Mouse (Mus musculus): ENCODE measurements around the gene Card14. TPM values are rescaled to one million over a fixed set of nuclear protein-coding genes. Genes with fewer than 3 reads are reported as not detected.
"Not testable (repeated sequence)": the region's sequence is repeated elsewhere in the genome, so short reads cannot be mapped to it uniquely, and the experiment has no call there.

The Card14 gene
- polyA plus RNA-seq, 1 experiment from 2014 or later = 0.14 TPM

GRCm38 (mm10) chr11:119382338-119382850, 74.8 kb downstream of the Card14 start:
- H3K9ac ChIP-seq (ENCODE audit: low read depth, low read length) = no peak overlapping the region
- no peaks in the 10 kb centered on the region for H3K9me3 ChIP-seq (replicated peaks; ENCODE audit: control insufficient read depth, low read length)
- peaks cover 15% of the 10 kb centered on the region for H3K4me1 ChIP-seq (ENCODE audit: control insufficient read depth, insufficient read depth, low read length)
- H3K4me3 ChIP-seq (ENCODE audit: low read depth, low read length) = no peak overlapping the region
- H3K27ac ChIP-seq (ENCODE audit: low read depth, low read length) = peak overlapping the region; percentile 66
- ATAC-seq (replicated peaks; ENCODE audit: insufficient number of reproducible peaks, low FRiP score, low TSS enrichment) = no peak
- WGBS (ENCODE audit: insufficient replicate concordance) = 66% methylated on average over 6 of the region's 6 CpGs
- no peaks in the 10 kb centered on the region for H3K27me3 ChIP-seq (ENCODE audit: control insufficient read depth, insufficient read depth, low read length)
- no peak overlapping the region for H3K4me2 ChIP-seq
- H3K36me3 ChIP-seq (ENCODE audit: control insufficient read depth, insufficient read depth, low read length) = peaks cover 7% of the 10 kb centered on the region

- H3K9ac ChIP-seq (ENCODE audit: low read depth, low read length) = no peak overlapping the region
- WGBS (ENCODE audit: insufficient replicate concordance) = 54% methylated on average over 4 of the region's 4 CpGs
Measured at GRCm38 (mm10) chr11:119384904-119385303, 77.3 kb downstream of the Card14 start.

GRCm38 (mm10) chr11:119386306-119386705, 78.7 kb downstream of the Card14 start:
- Histone ChIP-seq H3K27ac (ENCODE audit: low read depth, low read length) (no peak overlapping the region), H3K4me1 (ENCODE audit: control insufficient read depth, insufficient read depth, low read length) (peaks cover 34% of the 10 kb centered on the region), H3K9ac (ENCODE audit: low read depth, low read length) (no peak overlapping the region), H3K4me2 (no peak overlapping the region), H3K36me3 (ENCODE audit: control insufficient read depth, insufficient read depth, low read length) (no peaks in the 10 kb centered on the region), H3K4me3 (ENCODE audit: low read depth, low read length) (no peak overlapping the region), H3K27me3 (ENCODE audit: control insufficient read depth, insufficient read depth, low read length) (no peaks in the 10 kb centered on the region), H3K9me3 (replicated peaks; ENCODE audit: control insufficient read depth, low read length) (no peaks in the 10 kb centered on the region)
- no peak for ATAC-seq (replicated peaks; ENCODE audit: insufficient number of reproducible peaks, low FRiP score, low TSS enrichment)
- WGBS (ENCODE audit: insufficient replicate concordance) = 94% methylated on average over 5 of the region's 5 CpGs

More at GRCm38 (mm10) chr11:119384904-119385303, 77.3 kb downstream of the Card14 start:
- peaks cover 29% of the 10 kb centered on the region for H3K4me1 ChIP-seq (ENCODE audit: control insufficient read depth, insufficient read depth, low read length)
- no peaks in the 10 kb centered on the region; the same call in 1 of the 2 replicates for H3K36me3 ChIP-seq (ENCODE audit: control insufficient read depth, insufficient read depth, low read length)
- H3K27me3 ChIP-seq (ENCODE audit: control insufficient read depth, insufficient read depth, low read length) = no peaks in the 10 kb centered on the region
- H3K4me2 ChIP-seq = no peak overlapping the region
- no peak overlapping the region for H3K4me3 ChIP-seq (ENCODE audit: low read depth, low read length)
- H3K27ac ChIP-seq (ENCODE audit: low read depth, low read length) = 0 out of 2 replicates have a peak overlapping the region, but pooled peaks have one; percentile 41
- ATAC-seq (replicated peaks; ENCODE audit: insufficient number of reproducible peaks, low FRiP score, low TSS enrichment) = no peak
- no peaks in the 10 kb centered on the region for H3K9me3 ChIP-seq (replicated peaks; ENCODE audit: control insufficient read depth, low read length)

DNA sequence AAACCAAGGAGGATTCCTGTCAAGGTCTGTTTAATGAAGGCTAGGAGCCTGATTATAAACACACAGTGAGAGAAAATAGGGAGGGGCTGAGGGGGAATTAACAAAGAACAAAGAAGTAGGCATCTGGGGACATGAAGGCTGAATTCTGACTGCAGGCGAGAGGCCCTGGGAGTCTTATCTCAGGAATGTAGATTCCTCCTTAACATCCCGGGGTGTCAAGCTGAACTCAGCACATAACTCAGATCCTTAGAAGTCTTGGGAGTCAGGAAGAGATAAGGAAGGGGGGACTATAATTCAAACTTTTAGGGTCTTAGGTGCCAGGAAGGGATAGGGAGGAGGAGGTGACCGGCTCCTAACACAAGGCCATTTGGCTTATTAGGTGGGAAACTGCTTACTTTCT, 79.7 kb downstream of the Card14 start:
- H3K9me3 ChIP-seq (replicated peaks; ENCODE audit: control insufficient read depth, low read length); H3K9ac ChIP-seq (ENCODE audit: low read depth, low read length); H3K36me3 ChIP-seq (ENCODE audit: control insufficient read depth, insufficient read depth, low read length); H3K27me3 ChIP-seq (ENCODE audit: control insufficient read depth, insufficient read depth, low read length); ATAC-seq (replicated peaks; ENCODE audit: insufficient number of reproducible peaks, low FRiP score, low TSS enrichment); H3K4me3 ChIP-seq (ENCODE audit: low read depth, low read length): not testable (repeated sequence)
- Histone ChIP-seq H3K27ac (ENCODE audit: low read depth, low read length) (peak overlapping the region; percentile 68; the same call in 1 of the 2 replicates), H3K4me1 (ENCODE audit: control insufficient read depth, insufficient read depth, low read length) (peaks cover 33% of the 10 kb centered on the region), H3K4me2 (peak overlapping the region; percentile 16; the same call in 1 of the 2 replicates)
- WGBS (ENCODE audit: insufficient replicate concordance) = 4% methylated on average over 3 of the region's 3 CpGs

DNA sequence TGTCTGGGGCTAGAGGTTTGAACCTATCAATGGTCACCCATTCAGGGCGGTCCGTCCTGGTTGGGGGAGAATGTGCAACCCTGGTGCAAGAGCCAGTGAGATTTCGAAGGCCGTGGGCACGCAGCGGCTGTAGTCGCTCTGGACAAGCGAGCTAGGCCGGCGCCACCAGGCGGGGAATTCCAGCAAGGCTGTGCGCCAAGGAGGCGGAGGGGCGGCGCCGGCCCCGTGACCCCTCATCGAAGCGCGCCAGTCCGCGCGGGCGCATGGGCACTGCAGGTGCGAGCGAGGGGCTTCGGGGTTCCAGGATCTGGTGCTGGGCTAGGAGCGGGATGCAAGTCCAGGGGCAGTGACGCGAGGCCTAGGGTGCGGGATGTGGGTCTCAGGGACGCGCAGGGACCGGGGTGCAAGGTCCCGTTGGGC, 82.3 kb downstream of the Card14 start:
- Histone ChIP-seq H3K4me2 (peak overlapping the region; percentile 96), H3K36me3 (ENCODE audit: control insufficient read depth, insufficient read depth, low read length) (no peaks in the 10 kb centered on the region), H3K4me1 (ENCODE audit: control insufficient read depth, insufficient read depth, low read length) (peaks cover 34% of the 10 kb centered on the region), H3K4me3 (ENCODE audit: low read depth, low read length) (peak overlapping the region; percentile 75), H3K27me3 (ENCODE audit: control insufficient read depth, insufficient read depth, low read length) (peaks cover 6% of the 10 kb centered on the region), H3K27ac (ENCODE audit: low read depth, low read length) (peak overlapping the region; percentile 94), H3K9me3 (replicated peaks; ENCODE audit: control insufficient read depth, low read length) (no peaks in the 10 kb centered on the region), H3K9ac (ENCODE audit: low read depth, low read length) (peak overlapping the region; percentile 83)
- peak; percentile 47 for ATAC-seq (replicated peaks; ENCODE audit: insufficient number of reproducible peaks, low FRiP score, low TSS enrichment)
- WGBS (ENCODE audit: insufficient replicate concordance) = under 1% methylated on average over 35 of the region's 35 CpGs

- peaks cover 12% of the 10 kb centered on the region for H3K27me3 ChIP-seq (ENCODE audit: control insufficient read depth, insufficient read depth, low read length)
Measured at GRCm38 (mm10) chr11:119390271-119391231, 83.0 kb downstream of the Card14 start.

DNA sequence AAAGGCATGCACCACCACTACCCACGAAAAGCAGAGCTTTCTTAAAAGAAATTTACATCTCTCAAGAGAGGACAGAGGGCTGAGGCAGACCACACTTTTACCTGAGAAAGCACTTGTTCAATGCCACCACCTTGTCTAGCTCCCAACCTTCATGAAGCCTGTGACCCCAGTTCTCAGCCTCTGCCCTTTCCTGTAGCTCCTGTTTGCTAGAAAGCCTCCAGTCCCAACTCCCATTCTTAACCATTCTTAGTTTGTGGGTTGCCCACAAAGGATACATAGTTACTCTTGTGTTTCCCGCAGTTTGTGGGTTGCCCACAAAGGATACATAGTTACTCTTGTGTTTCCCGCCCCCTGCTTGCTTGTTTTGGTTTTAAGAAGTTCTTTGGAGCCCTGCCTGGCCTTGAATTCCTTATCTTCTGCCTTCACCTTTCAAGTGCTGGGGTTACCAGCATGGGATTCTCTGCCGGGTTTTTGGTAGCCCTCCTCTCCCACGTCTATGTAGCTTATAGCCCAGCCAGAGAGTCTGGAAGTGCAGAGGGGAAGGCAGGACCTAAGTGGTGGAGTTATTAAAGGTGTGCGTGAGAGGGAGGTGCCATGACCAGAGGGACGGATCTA, 83.9 kb downstream of the Card14 start:
- Histone ChIP-seq H3K4me2 (peak overlapping the region; percentile 96), H3K27ac (ENCODE audit: low read depth, low read length) (peak overlapping the region; percentile 94; the same call in 1 of the 2 replicates), H3K9me3 (replicated peaks; ENCODE audit: control insufficient read depth, low read length) (no peaks in the 10 kb centered on the region), H3K9ac (ENCODE audit: low read depth, low read length) (no peak overlapping the region), H3K4me3 (ENCODE audit: low read depth, low read length) (peak overlapping the region; percentile 75; the same call in 1 of the 2 replicates), H3K36me3 (ENCODE audit: control insufficient read depth, insufficient read depth, low read length) (no peaks in the 10 kb centered on the region), H3K27me3 (ENCODE audit: control insufficient read depth, insufficient read depth, low read length) (peaks cover 14% of the 10 kb centered on the region), H3K4me1 (ENCODE audit: control insufficient read depth, insufficient read depth, low read length) (peaks cover 33% of the 10 kb centered on the region)
- WGBS (ENCODE audit: insufficient replicate concordance) = 29% methylated on average over 7 of the region's 7 CpGs
- ATAC-seq (replicated peaks; ENCODE audit: insufficient number of reproducible peaks, low FRiP score, low TSS enrichment) = no peak

More at GRCm38 (mm10) chr11:119390271-119391231, 83.0 kb downstream of the Card14 start:
- Histone ChIP-seq H3K4me1 (ENCODE audit: control insufficient read depth, insufficient read depth, low read length) (peaks cover 33% of the 10 kb centered on the region), H3K4me3 (ENCODE audit: low read depth, low read length) (peak overlapping the region; percentile 75), H3K4me2 (peak overlapping the region; percentile 96), H3K9ac (ENCODE audit: low read depth, low read length) (peak overlapping the region; percentile 83), H3K9me3 (replicated peaks; ENCODE audit: control insufficient read depth, low read length) (no peaks in the 10 kb centered on the region), H3K27ac (ENCODE audit: low read depth, low read length) (peak overlapping the region; percentile 94), H3K36me3 (ENCODE audit: control insufficient read depth, insufficient read depth, low read length) (no peaks in the 10 kb centered on the region)
- WGBS (ENCODE audit: insufficient replicate concordance) = 2% methylated on average over 53 of the region's 53 CpGs
- peak; percentile 41; the same call in 1 of the 2 replicates for ATAC-seq (replicated peaks; ENCODE audit: insufficient number of reproducible peaks, low FRiP score, low TSS enrichment)

DNA sequence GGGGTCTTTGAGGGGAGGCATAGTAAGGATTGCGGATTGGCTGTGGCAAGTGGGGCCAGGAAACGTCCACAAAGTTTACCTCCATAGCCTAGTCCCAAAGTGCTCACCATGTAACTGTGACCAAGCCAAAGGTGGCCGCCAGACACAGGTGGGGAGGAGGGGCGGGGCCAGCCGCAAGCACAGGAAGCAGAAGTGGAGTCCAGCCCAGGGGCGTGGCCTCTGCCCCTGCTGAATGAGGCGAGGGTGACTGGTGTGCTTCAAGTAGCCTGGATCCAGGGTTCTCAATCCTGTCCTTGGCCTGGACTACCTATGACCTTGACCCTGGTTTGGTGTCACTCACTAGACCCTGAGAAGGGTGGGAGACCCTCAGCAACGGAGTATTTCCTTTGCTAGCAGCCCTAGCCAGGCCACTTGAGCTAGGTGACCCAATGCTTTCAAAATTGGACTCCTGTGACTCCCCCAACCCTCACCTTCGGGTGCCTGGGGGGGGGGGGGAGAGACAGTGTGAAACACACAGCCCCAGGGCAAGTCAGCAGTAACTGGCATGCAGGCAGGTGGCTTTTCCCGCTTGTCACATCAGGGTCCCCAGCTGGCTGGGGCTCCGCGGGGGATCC, 84.5 kb downstream of the Card14 start:
- peaks cover 33% of the 10 kb centered on the region for H3K4me1 ChIP-seq (ENCODE audit: control insufficient read depth, insufficient read depth, low read length)
- peaks cover 14% of the 10 kb centered on the region for H3K27me3 ChIP-seq (ENCODE audit: control insufficient read depth, insufficient read depth, low read length)

More for the DNA sequence above, 84.5 kb downstream of the Card14 start:
- H3K27ac ChIP-seq (ENCODE audit: low read depth, low read length) = no peak overlapping the region
- no peaks in the 10 kb centered on the region for H3K9me3 ChIP-seq (replicated peaks; ENCODE audit: control insufficient read depth, low read length)
- ATAC-seq (replicated peaks; ENCODE audit: insufficient number of reproducible peaks, low FRiP score, low TSS enrichment) = 0 out of 2 replicates have a peak, but pooled peaks have one; percentile 24
- H3K9ac ChIP-seq (ENCODE audit: low read depth, low read length) = peak overlapping the region; percentile 75; the same call in 1 of the 2 replicates
- WGBS (ENCODE audit: insufficient replicate concordance) = 13% methylated on average over 12 of the region's 12 CpGs
- peak overlapping the region; percentile 96 for H3K4me2 ChIP-seq
- H3K36me3 ChIP-seq (ENCODE audit: control insufficient read depth, insufficient read depth, low read length) = no peaks in the 10 kb centered on the region
- peak overlapping the region; percentile 64 for H3K4me3 ChIP-seq (ENCODE audit: low read depth, low read length)
